In the genomic region with DNA sequence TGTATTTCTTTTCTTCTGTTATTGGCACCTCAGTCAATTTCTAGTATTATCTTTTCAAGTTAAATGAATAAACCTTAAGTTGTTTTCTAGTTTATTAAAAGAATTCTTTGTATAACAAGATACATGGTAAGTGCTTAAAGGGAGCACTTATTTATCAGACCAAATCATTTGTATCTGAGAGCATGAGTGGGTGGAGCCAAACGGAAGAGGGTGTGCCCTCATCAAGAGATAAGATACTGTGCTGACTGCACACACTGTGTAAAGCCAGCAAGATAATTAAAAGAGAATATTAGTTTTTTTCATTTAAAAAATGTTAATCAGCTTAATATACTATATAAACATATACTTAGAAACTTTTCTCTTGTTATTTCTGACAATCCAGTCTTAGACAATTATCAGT, we compare ENCODE assay signal across 25 mouse cellular contexts. TPM values are rescaled to one million over a fixed set of nuclear protein-coding genes. Genes with fewer than 3 reads are reported as not detected.
DNase-seq lines count a peak whose midpoint lies in the region; ATAC-seq and TF ChIP-seq lines count a peak whose summit lies in the region.
"Had no signal": no experiment of that assay in that cellular context is flagged by ENCODE, and none has a peak within 500 bp of the region (broad histone marks: within the 10 kb centered on the region; RNA-seq: fewer than 3 reads in every experiment).

No protein-coding gene starts in this region.

- ATAC-seq in liver, postnatal 0 days, result no peak
- peak; percentile 88 for ATAC-seq in liver, embryonic 15.5 days (ENCODE audit: insufficient read depth)
- ATAC-seq in kidney, embryonic 14.5 days (ENCODE audit: low FRiP score, low TSS enrichment), result no peak

- H3K4me1 ChIP-seq in liver, postnatal 0 days (ENCODE audit: insufficient read depth), result peaks cover 10% of the 10 kb centered on the region
- H3K4me1 ChIP-seq in liver, embryonic 15.5 days (replicated peaks), result peaks cover 19% of the 10 kb centered on the region
- no peaks in the 10 kb centered on the region for H3K4me1 ChIP-seq in kidney, embryonic 14.5 days (ENCODE audit: control insufficient read depth, insufficient read depth, low read length)
- H3K4me1 ChIP-seq: embryonic facial prominence, embryonic 10.5 days; heart, embryonic 10.5 days; hindbrain, embryonic 15.5 days; limb, embryonic 13.5 days had no signal

- no peak for TF ChIP-seq EP300 in liver, postnatal 0 days (IDR thresholded peaks at IDR 0.05; ENCODE audit: low read depth)

- no peaks in the 10 kb centered on the region for H3K9me3 ChIP-seq in liver, postnatal 0 days (ENCODE audit: low read length)
- H3K9me3 ChIP-seq in liver, embryonic 15.5 days (replicated peaks), result no peaks in the 10 kb centered on the region
- H3K9me3 ChIP-seq in kidney, embryonic 14.5 days (ENCODE audit: control insufficient read depth, low read length), result no peaks in the 10 kb centered on the region
- H3K9me3 ChIP-seq: embryonic facial prominence, embryonic 10.5 days; heart, embryonic 10.5 days; hindbrain, embryonic 15.5 days; limb, embryonic 13.5 days; megakaryocyte, embryonic 14.5 days had no signal

- no peak overlapping the region for H3K4me2 ChIP-seq in liver, postnatal 0 days (ENCODE audit: low read depth, low read length)
- no peak overlapping the region for H3K4me2 ChIP-seq in liver, embryonic 15.5 days
- no peak overlapping the region for H3K4me2 ChIP-seq in kidney, embryonic 14.5 days (replicated peaks; ENCODE audit: low read depth, low read length)
- H3K4me2 ChIP-seq: hindbrain, embryonic 15.5 days; limb, embryonic 13.5 days; lung, embryonic 14.5 days had no signal

- TF ChIP-seq CTCF in liver, postnatal 0 days (IDR thresholded peaks at IDR 0.05; ENCODE audit: low read depth), result no peak

- no peaks in the 10 kb centered on the region for H3K27me3 ChIP-seq in liver, postnatal 0 days (ENCODE audit: insufficient read depth, low read length)
- H3K27me3 ChIP-seq in liver, embryonic 15.5 days, result no peaks in the 10 kb centered on the region
- H3K27me3 ChIP-seq in kidney, embryonic 14.5 days (ENCODE audit: control insufficient read depth, insufficient read depth, low read length), result no peaks in the 10 kb centered on the region
- H3K27me3 ChIP-seq: hindbrain, embryonic 15.5 days; limb, embryonic 13.5 days; megakaryocyte, embryonic 14.5 days had no signal

- H3K27ac ChIP-seq in liver, postnatal 0 days (ENCODE audit: low read depth), result no peak overlapping the region
- H3K27ac ChIP-seq in liver, embryonic 15.5 days (replicated peaks), result no peak overlapping the region
- no peak overlapping the region for H3K27ac ChIP-seq in kidney, embryonic 14.5 days (ENCODE audit: low read depth, low read length)
- H3K27ac ChIP-seq: embryonic facial prominence, embryonic 10.5 days; gastrocnemius, adult 2 months; heart, embryonic 10.5 days; hindbrain, embryonic 15.5 days; limb, embryonic 13.5 days had no signal

- no peaks in the 10 kb centered on the region for H3K36me3 ChIP-seq in liver, postnatal 0 days (replicated peaks; ENCODE audit: insufficient read depth, low read length)
- 0 out of 2 replicates have a peak, but pooled peaks cover 5% of the 10 kb centered on the region for H3K36me3 ChIP-seq in liver, embryonic 15.5 days (replicated peaks)
- no peaks in the 10 kb centered on the region; the same call in 1 of the 2 replicates for H3K36me3 ChIP-seq in kidney, embryonic 14.5 days (ENCODE audit: control insufficient read depth, insufficient read depth, low read length)
- H3K36me3 ChIP-seq: heart, embryonic 10.5 days; hindbrain, embryonic 15.5 days had no signal

- no peak overlapping the region for H3K9ac ChIP-seq in liver, postnatal 0 days (replicated peaks)
- H3K9ac ChIP-seq in liver, embryonic 15.5 days, result no peak overlapping the region
- H3K9ac ChIP-seq in kidney, embryonic 14.5 days (ENCODE audit: low read depth, low read length), result no peak overlapping the region
- H3K9ac ChIP-seq: hindbrain, embryonic 15.5 days; limb, embryonic 13.5 days; lung, embryonic 14.5 days had no signal

- H3K4me3 ChIP-seq in liver, postnatal 0 days (ENCODE audit: low read depth, low read length), result no peak overlapping the region
- H3K4me3 ChIP-seq in liver, embryonic 15.5 days (replicated peaks), result no peak overlapping the region
- no peak overlapping the region for H3K4me3 ChIP-seq in kidney, embryonic 14.5 days (ENCODE audit: low read length)
- H3K4me3 ChIP-seq: embryonic facial prominence, embryonic 10.5 days; gastrocnemius, adult 2 months; heart, embryonic 10.5 days; hindbrain, embryonic 15.5 days; limb, embryonic 13.5 days; megakaryocyte, embryonic 14.5 days had no signal

- 50% methylated on average over 1 of the region's 1 CpGs for WGBS in liver, postnatal 0 days (ENCODE audit: insufficient replicate concordance)
- 22% methylated on average over 1 of the region's 1 CpGs for WGBS in liver, embryonic 15.5 days (ENCODE audit: insufficient replicate concordance)
- 83% methylated on average over 1 of the region's 1 CpGs for WGBS in kidney, embryonic 14.5 days

- peak; percentile 71 for DNase-seq in liver
- DNase-seq in liver, postnatal 0 days, result no peak
- DNase-seq in induced T-regulatory cell, adult 2 months (ENCODE audit: low read depth), result peak; percentile 46
- DNase-seq in layer of hippocampus, adult 18-20 months (ENCODE audit: low spot score in 2 of 2), result no peak
- DNase-seq in frontal cortex, postnatal 14 days (ENCODE audit: low spot score in 2 of 2), result no peak
- DNase-seq: adrenal gland, postnatal 10 days; cerebellum, adult 9-10 months; gastrocnemius, adult 2 months; heart, postnatal 4 days; kidney, adult 11 months; kidney, postnatal 4 days; layer of hippocampus, adult 9-11 months; lung, embryonic 14.5 days; midbrain, embryonic 14.5 days; retina, postnatal 1 day; right cerebral cortex, postnatal 25 days; spleen, adult 18-20 months; thymus, postnatal 25 days had no signal

RNA-seq across cellular contexts. Expression of gene Fbxo48, which starts 7.3 kb away (rescaled TPM):
- polyA plus RNA-seq in liver, postnatal 0 days (2015; fragmentation: Nextera tagmentation; extraction: Ambion mirVana), result 0.75 TPM in 2 replicates
- polyA plus RNA-seq in liver, embryonic 15.5 days (2015; fragmentation: Nextera tagmentation; extraction: Ambion mirVana), result 1.5 and 1.7 TPM in 2 replicates
- 1.7 and 2.3 TPM in 2 replicates for polyA plus RNA-seq in kidney, embryonic 14.5 days (2014; fragmentation: Nextera tagmentation; extraction: Ambion mirVana)
- total RNA-seq in layer of hippocampus, adult 18-20 months (2021), result 1 to 10 TPM; 1.6 to 2.2 TPM

Comparison
In these comparisons a context has a peak if more than half of its experiments do, and no peak if none do; other contexts are left out.
1. DNase-seq: peak in liver (single experiment) and induced T-regulatory cell, adult 2 months (single experiment); none in liver, postnatal 0 days (single experiment), layer of hippocampus, adult 18-20 months (0 of 2) and frontal cortex, postnatal 14 days (0 of 2).